Mouse (Mus musculus) hindbrain, embryonic 16.5 days (tissue): ENCODE data around the gene Ikzf3. TPM values are rescaled to one million over a fixed set of nuclear protein-coding genes. Genes with fewer than 3 reads are reported as not detected.

ENCODE experiments used
- ATAC-seq: fragments of 200-750 bp; cut with Nextera tagmentation; 2 replicates; pipeline ENCODE4 v1.8.0; 2017; ENCODE audit warnings: moderate TSS enrichment, moderate library complexity
- H3K27ac ChIP-seq: fragments of 300-500 bp; sonication (generic); 2 replicates; pipeline ENCODE4 v1.5.1; 2014; ENCODE audit warnings: low read depth, mild to moderate bottlenecking, control low read depth, low read length, moderate library complexity
- H3K27me3 ChIP-seq: fragments of 300-500 bp; sonication (generic); replicated peaks from 2 replicates; pipeline ENCODE4 v1.6.1; 2014; ENCODE audit warnings: low read length; ENCODE audit not compliant: control insufficient read depth, insufficient read depth
- H3K36me3 ChIP-seq: fragments of 300-500 bp; sonication (generic); 2 replicates; pipeline ENCODE4 v1.6.1; 2014; ENCODE audit warnings: mild to moderate bottlenecking, low read length, moderate library complexity, mixed read lengths; ENCODE audit not compliant: control insufficient read depth, insufficient read depth
- H3K4me1 ChIP-seq: fragments of 300-500 bp; sonication (generic); 2 replicates; pipeline ENCODE4 v1.6.1; 2014; ENCODE audit warnings: low read depth, low read length; ENCODE audit not compliant: control insufficient read depth, insufficient read depth
- H3K4me2 ChIP-seq: fragments of 300-500 bp; sonication (generic); 2 replicates; pipeline ENCODE4 v1.6.1; 2014; ENCODE audit warnings: mild to moderate bottlenecking, low read length, control low read depth, moderate library complexity
- H3K4me3 ChIP-seq: fragments of 300-500 bp; sonication (generic); 2 replicates; pipeline ENCODE4 v1.5.1; 2014; ENCODE audit warnings: mild to moderate bottlenecking, low read length, control low read depth, moderate library complexity
- H3K9ac ChIP-seq: fragments of 300-500 bp; sonication (generic); 2 replicates; pipeline ENCODE4 v1.6.1; 2014; ENCODE audit warnings: low read depth, mild to moderate bottlenecking, control low read depth, low read length, moderate library complexity
- H3K9me3 ChIP-seq: fragments of 300-500 bp; sonication (generic); 2 replicates; pipeline ENCODE4 v1.6.1; 2014; ENCODE audit warnings: mild to moderate bottlenecking, low read length, moderate library complexity; ENCODE audit not compliant: control insufficient read depth
- WGBS: fragments of 180-500 bp; shearing (Covaris S2); extraction: QIAGEN DNeasy Blood & Tissue Kit; methylation state at CpG from one replicate; pipeline ENCODE4 v1.1.7; 2014; 5-methylcytosine and 5-hydroxymethylcytosine counted together
- polyA plus RNA-seq: library from polyadenylated mRNA; unstranded; fragments of >200 nt; fragmentation: Nextera tagmentation; extraction: Ambion mirVana; gene quantifications from 2 replicates; pipeline ENCODE4 v1.2.1, GENCODE M21; 2015

Ikzf3 gene
- polyA plus RNA-seq, 1 experiment from 2014 or later: 0.45 TPM

- Histone ChIP-seq H3K4me2 (no peak overlapping the region; the same call in 1 of the 2 replicates), H3K9ac (no peak overlapping the region)
- WGBS: 86% methylated on average over 6 of the region's 6 CpGs
Measured at GRCm38 (mm10) chr11:98437441-98437840, 108.4 kb downstream of the Ikzf3 start.

DNA sequence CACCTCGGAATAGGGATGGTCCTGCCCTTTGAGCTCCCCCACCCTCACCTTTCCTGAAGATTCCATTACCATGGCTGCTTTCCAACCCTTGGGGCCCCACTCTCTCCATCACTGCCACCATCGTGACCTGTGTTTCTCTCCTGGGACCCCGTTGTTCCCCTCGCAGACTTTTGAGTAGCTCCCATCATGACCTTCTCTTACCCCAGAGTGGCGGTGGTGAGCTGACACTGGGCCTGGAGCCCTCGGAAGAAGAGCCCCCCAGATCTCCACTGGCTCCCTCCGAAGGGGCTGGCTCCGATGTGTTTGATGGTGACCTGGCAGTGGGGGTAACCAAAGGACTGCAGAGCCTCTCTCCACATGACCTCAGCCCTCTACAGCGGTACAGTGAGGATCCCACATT is 110.1 kb downstream of the Ikzf3 start:
- no peak for ATAC-seq
- no peak overlapping the region for H3K27ac ChIP-seq
- H3K9me3 ChIP-seq: no peaks in the 10 kb centered on the region
- H3K4me2 ChIP-seq: no peak overlapping the region
- H3K27me3 ChIP-seq: no peaks in the 10 kb centered on the region
- no peaks in the 10 kb centered on the region for H3K36me3 ChIP-seq
- H3K4me1 ChIP-seq: peaks cover 3% of the 10 kb centered on the region
- WGBS: 91% methylated on average over 9 of the region's 9 CpGs
- no peak overlapping the region for H3K4me3 ChIP-seq
- H3K9ac ChIP-seq: no peak overlapping the region

More at GRCm38 (mm10) chr11:98437441-98437840, 108.4 kb downstream of the Ikzf3 start:
- no peaks in the 10 kb centered on the region for H3K27me3 ChIP-seq
- H3K4me1 ChIP-seq: peaks cover 3% of the 10 kb centered on the region
- no peak overlapping the region for H3K27ac ChIP-seq
- no peak overlapping the region for H3K4me3 ChIP-seq
- ATAC-seq: no peak
- no peaks in the 10 kb centered on the region for H3K9me3 ChIP-seq
- H3K36me3 ChIP-seq: no peaks in the 10 kb centered on the region

DNA sequence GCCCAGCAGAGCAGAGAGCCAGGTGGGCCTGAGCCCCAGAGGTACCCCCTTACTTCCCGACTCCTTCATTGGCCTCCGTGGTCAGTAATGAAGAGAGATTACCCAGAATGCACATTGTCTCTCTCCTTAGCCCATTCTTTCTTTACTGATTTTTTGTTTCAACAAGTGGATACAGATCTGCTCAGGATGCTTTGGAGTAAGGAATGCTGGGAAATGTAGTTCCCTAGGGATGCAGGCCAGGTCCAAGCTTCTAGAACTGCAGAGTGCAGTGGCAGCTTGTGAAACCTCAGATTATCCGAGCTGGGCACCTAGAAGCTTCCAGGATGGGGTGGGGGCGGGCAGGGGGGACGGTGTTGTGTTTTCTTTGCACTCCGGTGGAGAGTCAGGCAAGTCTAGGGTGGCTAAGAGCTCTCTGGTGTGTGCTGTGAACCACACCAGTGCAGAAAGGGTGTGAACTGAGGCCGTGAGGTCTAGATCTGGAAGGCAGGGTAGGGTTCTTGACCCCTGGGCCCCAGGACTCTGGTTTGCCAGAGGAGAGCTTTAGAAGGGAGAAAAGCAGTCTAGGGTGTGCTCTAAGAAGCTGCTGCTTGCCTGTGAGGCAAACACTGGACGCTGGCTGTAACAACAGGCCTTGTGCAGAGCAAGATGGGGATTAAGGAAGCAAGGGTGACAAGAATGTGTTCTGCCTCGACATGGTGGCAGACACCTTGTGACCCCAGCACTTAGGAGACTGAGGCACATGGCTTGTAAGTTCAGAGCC is 113.9 kb downstream of the Ikzf3 start:
- Histone ChIP-seq H3K9ac (no peak overlapping the region), H3K9me3 (no peaks in the 10 kb centered on the region), H3K27ac (no peak overlapping the region), H3K36me3 (no peaks in the 10 kb centered on the region), H3K4me1 (no peaks in the 10 kb centered on the region), H3K4me2 (no peak overlapping the region), H3K4me3 (no peak overlapping the region), H3K27me3 (no peaks in the 10 kb centered on the region)
- WGBS: 78% methylated on average over 9 of the region's 9 CpGs
- no peak for ATAC-seq

- H3K4me3 ChIP-seq: no peak overlapping the region
- H3K4me2 ChIP-seq: no peak overlapping the region
- no peak for ATAC-seq
- H3K27ac ChIP-seq: no peak overlapping the region
- no peaks in the 10 kb centered on the region for H3K4me1 ChIP-seq
- H3K9me3 ChIP-seq: no peaks in the 10 kb centered on the region
- H3K9ac ChIP-seq: no peak overlapping the region
- H3K27me3 ChIP-seq: no peaks in the 10 kb centered on the region
- no peaks in the 10 kb centered on the region for H3K36me3 ChIP-seq
- WGBS: 91% methylated on average over 5 of the region's 5 CpGs
Measured at GRCm38 (mm10) chr11:98428436-98428835, 117.4 kb downstream of the Ikzf3 start.

GRCm38 (mm10) chr11:98426592-98426991 is 119.2 kb downstream of the Ikzf3 start:
- Histone ChIP-seq H3K4me3 (no peak overlapping the region), H3K27ac (no peak overlapping the region), H3K27me3 (no peaks in the 10 kb centered on the region), H3K9me3 (no peaks in the 10 kb centered on the region), H3K4me2 (no peak overlapping the region), H3K36me3 (no peaks in the 10 kb centered on the region), H3K9ac (no peak overlapping the region), H3K4me1 (no peaks in the 10 kb centered on the region)
- WGBS: 95% methylated on average over 7 of the region's 7 CpGs
- ATAC-seq: no peak

DNA sequence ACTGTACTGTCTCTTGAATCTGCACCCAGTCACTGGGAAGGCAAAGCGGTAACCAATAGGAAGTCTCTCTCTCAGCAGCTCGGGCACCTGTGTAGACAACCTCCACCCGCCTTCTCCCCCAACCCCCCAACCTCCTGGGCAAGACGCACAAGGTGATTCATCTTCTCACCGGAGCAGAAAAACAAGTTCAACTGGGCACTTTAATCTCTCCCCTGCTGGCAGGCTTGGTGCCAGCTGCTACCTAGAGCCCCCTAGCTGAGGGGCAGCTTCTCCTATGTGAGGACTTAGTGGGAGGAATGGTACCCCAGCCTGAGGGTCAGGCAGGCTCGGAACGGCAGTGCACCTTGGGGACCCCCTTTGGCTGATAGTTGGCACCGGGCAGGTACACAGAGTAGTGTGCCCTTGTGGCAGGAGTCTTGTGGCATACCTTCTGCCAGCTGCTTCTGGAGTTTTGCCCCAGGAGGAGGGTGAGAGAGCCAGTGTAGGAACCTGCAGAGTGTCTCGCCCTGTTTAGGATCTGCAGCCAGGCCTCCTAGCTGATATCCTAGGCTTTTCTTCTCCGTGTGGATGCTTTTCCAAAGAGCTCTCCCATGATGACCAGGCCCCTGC is 126.8 kb downstream of the Ikzf3 start:
- H3K36me3 ChIP-seq: no peaks in the 10 kb centered on the region
- no peak overlapping the region for H3K9ac ChIP-seq
- 77% methylated on average over 10 of the region's 10 CpGs for WGBS
- H3K4me1 ChIP-seq: 0 out of 2 replicates have a peak, but pooled peaks cover under 1% of the 10 kb centered on the region
- no peaks in the 10 kb centered on the region for H3K9me3 ChIP-seq
- H3K27ac ChIP-seq: no peak overlapping the region
- H3K27me3 ChIP-seq: no peaks in the 10 kb centered on the region
- ATAC-seq: no peak
- H3K4me3 ChIP-seq: no peak overlapping the region
- no peak overlapping the region for H3K4me2 ChIP-seq

- Histone ChIP-seq H3K4me3 (no peak overlapping the region), H3K27ac (no peak overlapping the region), H3K27me3 (no peaks in the 10 kb centered on the region), H3K9me3 (no peaks in the 10 kb centered on the region), H3K9ac (no peak overlapping the region), H3K4me2 (no peak overlapping the region), H3K4me1 (0 out of 2 replicates have a peak, but pooled peaks cover 5% of the 10 kb centered on the region), H3K36me3 (no peaks in the 10 kb centered on the region)
- no peak for ATAC-seq
- WGBS: 68% methylated on average over 6 of the region's 6 CpGs
Measured at GRCm38 (mm10) chr11:98418273-98418672, 127.6 kb downstream of the Ikzf3 start.

- Histone ChIP-seq H3K4me1 (peaks cover 15% of the 10 kb centered on the region; the same call in 1 of the 2 replicates), H3K27me3 (peaks cover 3% of the 10 kb centered on the region), H3K36me3 (no peaks in the 10 kb centered on the region), H3K4me2 (no peak overlapping the region), H3K9ac (no peak overlapping the region), H3K9me3 (no peaks in the 10 kb centered on the region), H3K4me3 (no peak overlapping the region), H3K27ac (no peak overlapping the region)
- no peak for ATAC-seq
- WGBS: 84% methylated on average over 1 of the region's 1 CpGs
Measured at GRCm38 (mm10) chr11:98417074-98417473, 128.8 kb downstream of the Ikzf3 start.
